Mouse (Mus musculus) heart, embryonic 14.5 days (tissue): ENCODE results near the gene Insrr. TPM values are rescaled to one million over a fixed set of nuclear protein-coding genes. Genes with fewer than 3 reads are reported as not detected.
A peak's percentile ranks its signal among the peaks of the same experiment; 100 is the strongest.

Experiments
- ATAC-seq: fragments of 200-750 bp; cut with Nextera tagmentation; 2 replicates; pipeline ENCODE4 v1.8.0; 2017; ENCODE audit warnings: low read depth, moderate TSS enrichment; ENCODE audit not compliant: insufficient number of reproducible peaks, insufficient read depth, low FRiP score
- H3K27ac ChIP-seq, 2 experiments: fragments of 200-500 bp in 1 of 2; fragments of 300-500 bp in 1 of 2; sonication (generic) in 1 of 2; replicated peaks in 1 of 2; 2 replicates each; pipeline ENCODE4 v1.5.1; 2012 to 2014; ENCODE audit warnings: low read depth in 2 of 2, low read length in 2 of 2, control low read depth in 1 of 2, mild to moderate bottlenecking in 1 of 2, mixed read lengths in 1 of 2; ENCODE audit not compliant: control insufficient read depth in 1 of 2, insufficient read depth in 1 of 2
- H3K27me3 ChIP-seq: fragments of 300-500 bp; sonication (generic); 2 replicates; pipeline ENCODE4 v1.6.1; 2014; ENCODE audit warnings: mild to moderate bottlenecking, low read length, control low read depth; ENCODE audit not compliant: control insufficient read depth, insufficient read depth
- H3K36me3 ChIP-seq: fragments of 300-500 bp; sonication (generic); 2 replicates; pipeline ENCODE4 v1.6.1; 2014; ENCODE audit warnings: mild to moderate bottlenecking, control low read depth, low read length, mixed read lengths; ENCODE audit not compliant: control insufficient read depth, insufficient read depth
- H3K4me1 ChIP-seq, 2 experiments: fragments of 200-500 bp in 1 of 2; fragments of 300-500 bp in 1 of 2; sonication (generic) in 1 of 2; 2 replicates each; pipeline ENCODE4 v1.6.1; 2012 to 2014; ENCODE audit warnings: low read length in 2 of 2, control low read depth in 1 of 2, mixed read lengths in 1 of 2; ENCODE audit not compliant: control insufficient read depth in 2 of 2, insufficient read depth in 2 of 2
- H3K4me2 ChIP-seq: fragments of 300-500 bp; sonication (generic); 2 replicates; pipeline ENCODE4 v1.6.1; 2014; ENCODE audit warnings: mild to moderate bottlenecking, low read length
- H3K4me3 ChIP-seq, 2 experiments: fragments of 200-500 bp in 1 of 2; fragments of 300-500 bp in 1 of 2; sonication (generic) in 1 of 2; 2 replicates each; pipeline ENCODE4 v1.5.1; 2012 to 2014; ENCODE audit warnings: low read length in 2 of 2, mild to moderate bottlenecking in 2 of 2, control low read depth in 1 of 2, low read depth in 1 of 2, moderate library complexity in 1 of 2; ENCODE audit not compliant: control insufficient read depth in 1 of 2, insufficient read depth in 1 of 2
- H3K9ac ChIP-seq: fragments of 300-500 bp; sonication (generic); 2 replicates; pipeline ENCODE4 v1.6.1; 2014; ENCODE audit warnings: mild to moderate bottlenecking, low read length
- H3K9me3 ChIP-seq: fragments of 300-500 bp; sonication (generic); 2 replicates; pipeline ENCODE4 v1.6.1; 2016; ENCODE audit warnings: low read length, control low read depth; ENCODE audit not compliant: control insufficient read depth
- WGBS: fragments of 180-500 bp; shearing (Covaris S2); extraction: QIAGEN DNeasy Blood & Tissue Kit; methylation state at CpG from one replicate; pipeline ENCODE4 v1.1.7; 2014; 5-methylcytosine and 5-hydroxymethylcytosine counted together
- polyA plus RNA-seq: library from polyadenylated mRNA; unstranded; fragments of >200 nt; fragmentation: Nextera tagmentation; extraction: Ambion mirVana; gene quantifications from 2 replicates; pipeline ENCODE4 v1.2.1, GENCODE M21; 2014

Insrr gene
- polyA plus RNA-seq, 1 experiment from 2014 or later, result 0.08 TPM

DNA sequence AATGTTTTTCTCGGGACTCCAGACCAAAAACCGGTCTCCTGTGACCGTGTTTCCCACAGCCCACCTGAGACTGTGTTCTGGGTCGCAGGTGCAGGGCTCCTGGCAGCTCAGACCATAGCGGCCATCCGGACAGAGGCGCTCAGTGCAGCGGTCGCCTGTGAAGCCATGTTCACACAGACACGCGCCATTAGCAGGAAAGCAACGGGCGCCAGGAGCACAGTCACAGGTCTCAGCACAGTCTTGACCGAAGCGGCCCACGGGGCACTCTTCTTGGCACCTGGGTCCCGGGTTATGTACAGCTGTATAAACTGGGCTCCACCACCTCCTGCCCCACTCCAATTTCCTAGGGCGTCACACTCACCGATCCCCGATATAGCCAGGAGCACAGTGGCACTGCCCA, 40.3 kb upstream of the Insrr start:
- Histone ChIP-seq H3K4me1 (no peaks in the 10 kb centered on the region; a peak in 1 of 4 replicates), H3K9ac (no peak overlapping the region), H3K4me2 (peak overlapping the region; percentile 53), H3K27me3 (peaks cover 11% of the 10 kb centered on the region; the same call in 1 of the 2 replicates), H3K36me3 (peaks cover 44% of the 10 kb centered on the region), H3K9me3 (no peaks in the 10 kb centered on the region), H3K4me3 (no peak overlapping the region), H3K27ac (no peak overlapping the region)
- no peak for ATAC-seq
- WGBS, result 58% methylated on average over 20 of the region's 20 CpGs

DNA sequence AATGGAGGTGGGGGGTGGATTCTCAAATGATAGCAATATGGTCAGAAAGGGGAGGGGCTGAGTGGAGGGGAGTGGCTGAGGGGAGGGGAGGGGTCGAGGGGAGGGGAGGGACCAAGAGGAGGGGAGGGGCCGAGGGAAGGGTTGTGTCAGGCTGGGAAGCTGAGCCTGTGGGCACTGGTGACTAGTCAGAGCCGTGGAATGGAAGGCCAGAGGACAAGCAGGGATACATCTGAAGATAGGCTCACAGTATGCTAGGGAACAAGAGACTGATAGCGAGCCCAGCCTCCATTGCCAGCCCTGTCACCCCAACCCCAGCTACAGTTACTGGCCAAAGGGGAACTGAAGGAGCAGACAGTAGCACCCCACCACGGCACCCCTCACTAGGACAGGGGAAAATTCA, 38.1 kb upstream of the Insrr start:
- H3K4me2 ChIP-seq, result no peak overlapping the region
- H3K9me3 ChIP-seq, result no peaks in the 10 kb centered on the region
- H3K27me3 ChIP-seq, result peaks cover 11% of the 10 kb centered on the region; the same call in 1 of the 2 replicates
- WGBS, result 46% methylated on average over 5 of the region's 5 CpGs
- H3K4me1 ChIP-seq, result peaks cover 6 to 7% of the 10 kb centered on the region in 2 experiments
- no peak overlapping the region for H3K4me3 ChIP-seq
- H3K36me3 ChIP-seq, result peaks cover 27% of the 10 kb centered on the region; the same call in 1 of the 2 replicates
- ATAC-seq, result no peak
- no peak overlapping the region for H3K9ac ChIP-seq
- H3K27ac ChIP-seq, result no peak overlapping the region

DNA sequence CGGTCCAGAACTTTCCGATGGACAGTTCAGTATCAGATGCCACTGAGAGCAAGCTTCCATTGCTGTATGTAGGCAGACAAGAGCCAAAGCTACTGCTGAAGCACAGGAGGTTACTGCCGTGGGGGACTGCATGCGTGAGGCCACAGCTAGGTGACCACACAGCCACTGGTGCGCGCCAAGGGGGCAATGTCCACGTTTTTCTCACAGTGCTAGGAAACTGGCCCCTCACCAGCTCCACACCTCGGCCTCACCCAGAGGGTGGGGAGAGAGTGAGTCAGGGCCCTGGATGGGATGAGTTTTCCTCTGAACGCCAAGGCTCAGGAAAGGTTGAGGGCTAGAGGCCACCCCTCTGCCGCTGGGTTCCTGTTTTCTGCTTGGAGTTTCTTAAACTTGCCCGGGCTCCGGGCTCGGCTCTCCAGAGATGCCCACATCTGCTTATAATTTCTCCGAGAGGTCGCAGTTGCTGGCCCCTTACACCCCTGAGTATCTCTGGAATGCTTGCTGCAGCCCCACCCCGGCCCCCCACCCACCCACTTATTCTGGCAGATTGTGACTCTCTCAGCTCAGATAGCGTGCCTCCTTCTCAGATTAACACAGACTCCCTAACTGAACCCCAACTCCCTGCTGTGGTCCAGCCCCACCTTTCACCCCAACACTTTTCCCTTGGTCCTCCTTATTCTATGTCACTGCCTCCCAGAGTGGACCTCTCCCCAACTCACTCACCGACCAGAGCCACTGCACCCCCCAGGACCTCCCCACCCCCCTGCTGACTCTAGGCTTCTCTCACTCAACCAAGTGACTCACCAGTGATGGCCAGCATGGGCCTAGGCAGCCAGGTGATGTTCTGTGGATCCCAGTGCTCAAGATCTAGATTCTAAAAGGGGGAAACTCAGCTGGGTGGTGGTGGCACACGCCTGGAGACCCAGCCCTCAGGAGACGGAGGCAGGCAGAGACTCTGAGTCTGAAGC, 35.1 kb upstream of the Insrr start:
- Histone ChIP-seq H3K4me1 (peaks cover 25 to 28% of the 10 kb centered on the region in 2 experiments), H3K27me3 (peaks cover 1% of the 10 kb centered on the region; the same call in 1 of the 2 replicates), H3K36me3 (peaks cover 9% of the 10 kb centered on the region; the same call in 1 of the 2 replicates), H3K9ac (no peak overlapping the region), H3K27ac (no peak overlapping the region), H3K4me2 (no peak overlapping the region), H3K9me3 (no peaks in the 10 kb centered on the region), H3K4me3 (no peak overlapping the region)
- no peak for ATAC-seq
- 66% methylated on average over 20 of the region's 20 CpGs for WGBS

DNA sequence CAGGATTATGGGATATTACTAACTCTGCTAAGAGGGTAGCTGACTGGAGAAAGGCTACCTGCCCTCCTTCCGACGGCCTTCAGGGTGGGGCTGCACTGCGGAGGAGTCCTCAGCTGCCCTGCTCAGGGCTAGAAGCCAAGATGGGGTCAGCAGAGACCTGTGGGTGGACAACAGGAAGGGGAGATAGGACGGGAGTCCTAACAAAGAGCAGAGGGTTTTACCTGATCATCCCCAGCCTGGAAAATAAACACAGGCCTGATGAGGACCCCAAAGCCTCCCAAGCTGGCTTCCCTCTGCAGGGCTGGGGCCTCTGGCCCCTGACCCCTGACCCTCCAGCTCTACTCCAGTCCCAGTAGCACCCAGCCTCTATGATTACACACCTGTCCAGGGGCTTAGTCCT, 33.5 kb upstream of the Insrr start:
- H3K9ac ChIP-seq, result peak overlapping the region; percentile 54; the same call in 1 of the 2 replicates
- peak overlapping the region; percentile 59 to 87 for H3K27ac ChIP-seq
- H3K27me3 ChIP-seq, result no peaks in the 10 kb centered on the region; the same call in 1 of the 2 replicates
- ATAC-seq, result no peak
- H3K4me1 ChIP-seq, result peaks cover 25 to 36% of the 10 kb centered on the region in 2 experiments
- 40% methylated on average over 4 of the region's 4 CpGs for WGBS
- peak overlapping the region; percentile 60 for H3K4me2 ChIP-seq
- H3K9me3 ChIP-seq, result no peaks in the 10 kb centered on the region
- peaks cover 6% of the 10 kb centered on the region; the same call in 1 of the 2 replicates for H3K36me3 ChIP-seq
- peak overlapping the region in 1 of 2 experiments; percentile 11; a peak in 1 of 4 replicates for H3K4me3 ChIP-seq

DNA sequence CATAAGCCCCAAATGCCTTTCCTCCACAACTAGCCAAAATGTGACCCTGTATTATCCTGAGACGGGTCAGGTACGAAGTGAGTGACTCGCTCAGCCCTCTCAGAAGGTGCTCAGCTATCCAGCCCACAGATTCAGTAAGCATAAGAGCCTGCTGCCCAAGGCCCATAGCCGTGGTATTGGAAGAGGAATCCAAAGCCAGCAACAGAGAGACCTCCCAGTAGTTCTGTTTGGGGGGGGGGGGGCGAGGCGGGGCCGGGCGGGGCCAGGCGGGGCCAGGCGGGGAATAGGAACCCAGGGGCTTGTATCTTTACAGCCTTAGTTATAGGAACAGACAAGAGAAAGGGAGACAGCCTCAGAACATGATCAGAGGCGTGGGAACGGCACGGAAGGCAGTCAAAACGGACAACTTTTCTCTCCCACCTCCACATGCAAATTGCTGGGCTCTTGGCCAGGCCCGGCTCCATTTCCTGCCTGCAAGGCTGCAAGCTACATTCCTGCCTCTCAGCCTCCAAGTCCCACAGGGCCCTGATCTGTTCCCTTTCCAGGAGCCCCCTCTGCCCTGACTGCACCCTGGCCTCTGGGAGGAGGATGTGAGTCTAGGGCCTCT, 33.0 kb upstream of the Insrr start:
- peak overlapping the region; percentile 60 for H3K4me2 ChIP-seq
- 19% methylated on average over 15 of the region's 15 CpGs for WGBS
- no peaks in the 10 kb centered on the region for H3K9me3 ChIP-seq
- no peaks in the 10 kb centered on the region; the same call in 1 of the 2 replicates for H3K27me3 ChIP-seq
- peak overlapping the region; percentile 54 for H3K9ac ChIP-seq
- ATAC-seq, result peak; percentile 58
- peak overlapping the region; percentile 84 to 87 for H3K27ac ChIP-seq
- H3K4me1 ChIP-seq, result peaks cover 25 to 36% of the 10 kb centered on the region in 2 experiments
- H3K4me3 ChIP-seq, result peak overlapping the region; percentile 11 to 19; a peak in 2 of 4 replicates
- peaks cover 6% of the 10 kb centered on the region; the same call in 1 of the 2 replicates for H3K36me3 ChIP-seq

DNA sequence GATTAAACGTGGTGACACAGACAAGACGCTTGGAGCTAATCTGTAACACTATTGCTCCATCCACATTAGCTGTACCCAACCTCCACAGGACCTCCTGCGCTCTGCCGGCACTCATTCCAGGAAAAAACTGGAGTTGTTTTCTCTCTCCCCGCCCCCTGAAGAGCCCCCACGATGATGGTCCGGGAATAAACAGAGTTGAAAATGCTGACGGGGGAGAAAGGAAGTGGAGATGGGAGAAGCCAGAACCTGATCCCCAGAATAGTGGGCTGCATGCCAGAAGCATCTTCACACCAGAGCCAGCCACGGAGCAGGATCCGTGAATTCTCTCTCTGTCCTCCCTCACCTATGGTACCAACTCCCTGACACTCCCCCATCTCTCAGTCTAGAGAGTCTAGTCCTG, 32.2 kb upstream of the Insrr start:
- Histone ChIP-seq H3K4me3 (peak overlapping the region; percentile 11 to 14), H3K36me3 (peaks cover under 1% of the 10 kb centered on the region; the same call in 1 of the 2 replicates), H3K27me3 (no peaks in the 10 kb centered on the region; the same call in 1 of the 2 replicates), H3K4me2 (peak overlapping the region; percentile 60), H3K9me3 (no peaks in the 10 kb centered on the region), H3K4me1 (peaks cover 25 to 36% of the 10 kb centered on the region in 2 experiments), H3K9ac (peak overlapping the region; percentile 54), H3K27ac (peak overlapping the region; percentile 84 to 87)
- 21% methylated on average over 10 of the region's 10 CpGs for WGBS
- no peak for ATAC-seq

DNA sequence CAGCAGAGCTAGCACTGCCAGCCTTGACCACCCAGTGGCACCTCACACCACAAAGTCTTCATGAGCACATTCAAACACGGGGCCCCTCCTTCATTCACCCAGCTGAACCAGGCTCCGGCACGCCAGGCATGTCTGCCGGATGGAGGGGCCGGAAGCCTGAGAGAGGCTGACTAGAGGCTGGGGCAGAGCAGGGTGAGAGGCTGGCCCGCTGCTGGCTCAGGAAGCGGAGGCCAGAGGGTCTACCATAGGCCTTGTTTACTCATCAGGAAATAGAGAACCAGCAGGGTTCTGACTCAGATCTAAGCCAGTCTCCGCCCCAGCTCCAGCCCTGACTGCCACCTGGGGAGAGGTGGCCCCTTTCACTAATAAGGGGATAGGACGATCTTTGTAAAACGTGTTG, 31.7 kb upstream of the Insrr start:
- Histone ChIP-seq H3K9ac (peak overlapping the region; percentile 44), H3K36me3 (no peaks in the 10 kb centered on the region; the same call in 1 of the 2 replicates), H3K4me1 (peaks cover 25 to 36% of the 10 kb centered on the region in 2 experiments), H3K9me3 (no peaks in the 10 kb centered on the region), H3K27ac (peak overlapping the region; percentile 84 to 87), H3K27me3 (no peaks in the 10 kb centered on the region; the same call in 1 of the 2 replicates), H3K4me2 (peak overlapping the region; percentile 60), H3K4me3 (peak overlapping the region; percentile 11 to 14; a peak in 3 of 4 replicates)
- WGBS, result 16% methylated on average over 10 of the region's 10 CpGs
- peak; percentile 41 for ATAC-seq
